Mouse (Mus musculus): ENCODE measurements around the gene Ankrd17.

The Ankrd17 gene

DNA sequence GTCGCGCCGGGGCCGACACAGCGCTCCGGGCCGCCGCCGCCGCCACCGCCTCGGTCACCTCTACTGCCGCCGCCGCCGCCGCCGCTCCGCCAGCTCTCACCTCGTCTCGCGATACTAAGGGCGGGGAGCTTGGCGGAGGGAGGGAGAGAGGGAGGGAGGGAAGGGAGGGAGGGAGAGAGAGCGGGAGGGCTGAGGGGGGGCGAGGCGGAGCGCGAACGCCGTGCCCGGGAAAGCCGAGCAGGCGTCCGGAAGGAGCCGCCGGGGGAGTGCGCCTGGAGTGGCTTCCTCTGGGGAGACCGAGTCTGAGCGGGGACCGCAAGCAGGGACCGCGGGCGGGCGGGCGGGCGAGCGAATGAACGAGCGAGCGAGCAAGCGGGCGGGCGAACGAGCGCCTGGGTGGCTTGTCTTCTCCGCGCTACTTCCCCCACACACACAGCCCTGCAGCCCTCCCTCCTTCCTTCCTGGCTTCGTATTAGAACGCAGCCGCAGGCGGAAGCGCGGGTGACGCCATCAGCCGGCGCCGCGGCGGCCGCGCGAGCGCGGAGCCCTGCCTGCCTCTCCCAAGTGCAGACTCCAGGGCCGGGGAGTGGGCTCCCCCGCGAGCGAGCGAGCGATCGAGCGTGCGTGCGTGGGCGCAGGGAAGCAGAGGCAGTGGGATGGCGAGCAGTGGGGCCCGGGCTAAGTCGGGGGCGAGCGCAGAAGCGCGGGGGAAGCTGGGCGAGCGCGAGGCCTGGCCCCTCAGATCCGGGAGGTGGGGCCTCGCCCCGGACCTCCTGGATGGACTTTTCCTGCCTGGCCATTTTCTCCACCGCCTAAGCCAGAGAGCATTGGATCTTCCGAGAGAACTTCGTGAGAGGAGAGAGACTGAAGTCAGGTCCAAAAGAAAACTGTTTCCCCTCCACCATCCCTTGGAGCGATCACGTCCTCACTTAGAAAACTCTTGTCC is at the start of gene Ankrd17:
TSS of gene Ankrd17 (minus strand) at position 457 of the 946 bp plus-strand sequence.
- DNase-seq (ENCODE audit: low spot score) = peak; percentile 87

DNA sequence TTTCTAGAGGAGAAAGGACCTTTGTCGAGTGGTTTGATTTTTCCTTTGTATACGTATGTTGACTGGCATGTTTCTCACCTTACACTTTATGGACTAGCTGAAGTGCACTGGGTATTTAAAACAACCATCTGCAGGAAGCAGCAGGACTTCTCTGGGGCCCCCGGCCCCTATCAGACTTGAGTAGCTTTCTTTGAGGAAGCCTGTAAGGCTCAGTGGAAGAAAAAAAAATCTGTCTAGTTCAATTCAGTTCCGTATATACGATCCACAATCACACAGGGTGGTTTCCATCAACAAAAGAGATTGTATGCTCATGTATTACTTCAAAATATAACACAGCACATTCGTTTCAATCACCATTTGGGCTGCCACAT is 48.5 kb upstream of the Ankrd17 start:
- DNase-seq (ENCODE audit: low spot score) = no peak

DNA sequence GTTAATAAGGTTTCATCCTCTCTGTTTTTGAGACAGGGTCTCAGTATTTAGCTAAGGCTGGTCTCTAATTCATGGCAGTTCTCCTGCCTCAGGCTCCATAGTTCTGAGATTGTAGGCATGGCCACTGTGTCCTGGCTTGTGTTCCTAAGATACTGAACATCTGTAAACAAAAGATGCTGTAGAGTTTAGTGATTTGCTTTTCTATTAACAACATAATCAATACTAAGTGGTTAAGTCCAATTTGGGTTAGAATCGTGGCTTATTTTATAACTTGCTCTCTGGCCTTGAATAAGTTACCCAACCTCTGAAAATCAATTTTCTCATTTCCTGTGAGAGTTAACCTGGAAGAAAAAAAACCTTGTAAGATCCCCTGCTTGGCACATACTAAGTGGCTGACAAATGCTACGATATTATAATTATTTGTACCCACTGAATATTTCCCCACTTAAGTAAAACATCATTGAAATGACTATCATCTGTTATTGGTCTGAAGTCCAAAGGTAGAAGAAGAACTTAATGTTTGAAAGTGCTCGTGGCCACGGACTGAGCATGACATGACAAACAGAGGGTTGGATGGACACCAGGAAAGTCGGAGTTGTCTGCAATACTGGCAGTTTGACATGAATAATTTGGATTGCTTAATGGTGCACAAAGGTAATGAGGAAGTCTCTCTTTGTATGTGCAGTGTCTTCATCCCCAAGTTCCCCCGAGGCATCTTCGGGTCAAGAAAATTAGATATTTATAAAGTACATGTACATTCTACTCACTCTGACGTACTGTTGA is 48.0 kb upstream of the Ankrd17 start:
- DNase-seq (ENCODE audit: low spot score) = no peak

DNA sequence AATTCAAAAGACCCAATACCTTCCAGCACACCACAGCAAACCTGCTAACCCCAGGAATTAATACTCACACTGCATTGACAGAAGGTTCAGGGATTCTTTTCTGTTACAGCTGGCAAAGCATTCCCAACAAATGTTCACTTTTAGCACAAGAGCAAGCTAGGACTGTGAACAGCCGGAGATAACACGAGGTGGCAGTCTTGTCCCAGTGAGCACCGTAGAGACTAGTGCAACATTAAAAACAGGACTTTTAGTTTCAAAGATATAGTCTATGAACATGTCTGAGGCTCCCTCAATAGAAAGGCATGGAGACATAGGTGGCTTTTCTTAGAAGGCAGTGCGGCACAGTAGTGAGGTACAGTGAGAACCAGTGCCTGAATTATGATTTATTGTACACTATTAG is 38.8 kb upstream of the Ankrd17 start:
- DNase-seq (ENCODE audit: low spot score) = peak; percentile 21

DNA sequence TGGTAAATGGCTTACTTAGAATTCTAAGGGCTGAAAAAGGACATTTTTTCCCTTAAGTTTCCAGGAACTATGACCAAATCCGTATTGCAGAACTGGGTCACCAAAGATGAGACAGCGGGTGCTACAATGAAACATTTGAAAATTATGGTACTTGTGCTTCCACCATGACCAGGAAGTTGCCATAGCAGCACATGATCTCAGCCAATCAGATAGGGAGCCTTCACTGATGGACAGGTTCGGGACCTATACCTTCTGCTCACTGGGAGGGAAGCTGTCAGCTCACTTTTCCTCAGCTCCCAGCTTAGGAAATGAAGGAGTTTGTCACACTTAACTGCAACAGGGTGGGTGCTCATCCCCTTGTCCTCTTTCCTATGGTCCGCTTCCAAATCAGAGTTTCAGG is 30.4 kb upstream of the Ankrd17 start:
- DNase-seq (ENCODE audit: low spot score) = no peak

DNA sequence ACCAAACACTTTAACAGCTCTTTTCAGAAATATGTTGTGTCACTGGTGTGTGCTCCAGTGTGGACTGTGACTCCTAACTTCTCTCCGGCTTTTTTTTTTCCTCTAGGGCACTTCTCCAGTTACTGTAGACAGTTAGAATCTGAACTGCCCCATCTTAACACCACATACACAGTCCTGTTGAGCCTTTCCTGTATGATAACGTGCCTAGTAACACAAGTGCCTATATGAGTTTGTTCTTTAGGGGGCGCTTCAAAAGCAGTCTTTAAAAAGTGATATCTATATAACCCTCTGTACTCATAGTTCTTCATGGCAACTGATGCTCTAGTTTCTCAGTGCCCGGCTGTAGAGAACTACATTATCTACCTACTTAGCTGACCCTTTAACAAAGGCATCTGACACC is 27.9 kb upstream of the Ankrd17 start:
- DNase-seq (ENCODE audit: low spot score) = no peak

DNA sequence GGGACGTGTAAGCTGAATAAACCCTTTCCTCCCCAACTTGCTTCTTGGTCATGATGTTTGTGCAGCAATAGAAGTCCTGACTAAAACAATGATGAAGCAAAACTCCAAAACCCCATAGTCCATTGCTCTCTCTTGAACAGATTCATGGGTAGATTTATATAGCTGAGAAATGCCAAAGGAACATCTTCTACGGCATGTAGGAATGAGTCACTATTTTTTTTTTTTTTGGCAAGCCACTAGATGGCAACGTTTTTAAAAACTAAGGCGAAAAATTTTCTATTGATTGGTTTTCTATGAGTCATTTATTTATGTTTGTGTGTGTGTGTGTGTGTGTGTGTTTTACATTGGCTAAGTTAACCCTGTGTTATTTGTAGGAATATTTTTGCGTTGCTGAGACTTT is 27.4 kb upstream of the Ankrd17 start:
- DNase-seq (ENCODE audit: low spot score) = no peak

DNA sequence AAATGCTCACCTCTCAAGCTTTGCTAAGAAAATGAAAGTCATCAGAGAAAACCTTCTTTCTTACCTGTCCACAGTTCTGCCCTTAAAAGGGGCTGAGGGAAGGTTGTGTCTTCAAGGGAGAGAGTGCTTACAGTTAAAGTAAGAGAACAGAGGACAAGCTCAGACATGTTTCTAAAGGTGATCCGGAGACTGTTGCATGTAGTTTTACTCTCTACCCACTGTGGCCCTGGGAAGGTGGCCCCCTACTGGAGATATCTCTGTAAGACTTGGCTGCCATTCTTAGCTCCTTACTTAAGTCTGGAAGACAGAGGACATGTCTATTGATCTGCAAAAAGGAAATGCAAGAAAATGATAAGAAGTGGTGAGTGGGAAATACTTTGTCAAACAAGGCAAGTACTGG is 16.7 kb upstream of the Ankrd17 start:
- no peak for DNase-seq (ENCODE audit: low spot score)

DNA sequence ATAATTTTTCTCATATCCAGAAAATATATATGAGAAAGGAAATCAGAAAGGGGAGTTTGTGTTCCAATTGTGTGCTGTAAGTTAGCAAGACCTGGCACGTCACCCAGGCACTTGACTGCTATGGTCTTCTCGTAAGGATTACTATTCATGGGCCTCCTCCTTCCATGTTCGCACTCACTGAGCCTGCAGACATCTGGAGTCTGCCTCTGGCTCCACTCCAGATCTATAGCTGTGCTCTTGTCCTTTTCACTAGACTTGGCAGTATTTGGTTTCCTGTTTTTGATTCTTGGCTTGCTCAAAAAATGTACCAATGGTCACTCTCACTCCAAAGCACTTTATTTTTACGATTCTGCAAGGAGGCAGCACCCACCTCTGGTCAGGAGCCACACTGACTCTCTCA is 15.1 kb upstream of the Ankrd17 start:
- DNase-seq (ENCODE audit: low spot score) = no peak

DNA sequence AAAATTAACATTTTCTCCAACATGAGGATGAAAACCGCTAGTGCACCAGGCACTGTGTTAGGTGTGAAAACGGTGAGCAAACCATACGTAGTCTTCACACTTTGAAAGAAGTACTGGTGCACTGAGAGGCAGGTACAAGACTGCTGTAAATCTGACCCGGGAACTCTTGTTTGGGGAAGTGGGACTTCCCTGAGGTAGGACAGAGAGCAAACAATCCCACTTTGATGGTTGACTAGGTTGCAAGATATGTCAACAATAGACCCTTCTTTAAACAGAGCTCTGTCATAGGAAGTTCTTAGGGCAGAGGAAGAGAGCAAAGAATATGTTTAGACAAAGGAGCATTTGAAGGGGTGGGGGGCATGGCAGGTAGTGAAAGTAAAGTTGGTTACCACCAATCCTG is 7.3 kb upstream of the Ankrd17 start:
- DNase-seq (ENCODE audit: low spot score) = no peak

DNA sequence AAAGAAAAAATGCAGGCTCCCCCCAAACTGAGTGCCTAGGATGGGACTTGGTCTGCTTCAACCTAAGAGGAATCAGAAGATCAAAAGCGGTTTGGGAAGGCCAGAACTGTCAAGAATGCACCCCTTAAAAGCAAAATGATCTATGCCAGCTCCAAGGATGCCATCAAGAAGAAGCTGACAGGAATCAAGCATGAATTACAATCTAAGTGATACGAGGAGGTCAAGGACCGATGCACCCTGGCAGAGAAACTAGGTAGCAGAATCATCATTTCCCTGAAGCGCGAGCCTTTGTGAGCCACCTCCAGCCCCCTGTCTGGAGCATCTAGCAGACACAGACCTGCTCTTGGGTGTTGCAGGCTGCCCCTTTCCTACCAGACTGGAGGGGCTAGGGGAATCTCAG is 4.0 kb upstream of the Ankrd17 start:
- DNase-seq (ENCODE audit: low spot score) = no peak

DNA sequence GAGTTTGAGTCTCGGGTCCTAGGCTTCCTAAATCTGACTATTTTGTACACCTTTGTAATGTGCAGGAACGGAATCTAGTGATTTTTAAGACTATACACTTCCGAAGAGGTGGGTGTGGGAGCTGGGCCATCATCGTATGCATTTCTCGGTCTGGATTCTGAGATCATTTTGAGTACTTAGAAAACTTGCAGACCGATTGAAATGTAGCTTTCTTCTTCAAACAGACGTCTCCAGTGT is 608 bp upstream of the Ankrd17 start, which contains the start of gene Gm9958:
TSS of gene Gm9958 (plus strand) at position 138 of the 237 bp plus-strand sequence.
- no peak for DNase-seq (ENCODE audit: low spot score)

DNA sequence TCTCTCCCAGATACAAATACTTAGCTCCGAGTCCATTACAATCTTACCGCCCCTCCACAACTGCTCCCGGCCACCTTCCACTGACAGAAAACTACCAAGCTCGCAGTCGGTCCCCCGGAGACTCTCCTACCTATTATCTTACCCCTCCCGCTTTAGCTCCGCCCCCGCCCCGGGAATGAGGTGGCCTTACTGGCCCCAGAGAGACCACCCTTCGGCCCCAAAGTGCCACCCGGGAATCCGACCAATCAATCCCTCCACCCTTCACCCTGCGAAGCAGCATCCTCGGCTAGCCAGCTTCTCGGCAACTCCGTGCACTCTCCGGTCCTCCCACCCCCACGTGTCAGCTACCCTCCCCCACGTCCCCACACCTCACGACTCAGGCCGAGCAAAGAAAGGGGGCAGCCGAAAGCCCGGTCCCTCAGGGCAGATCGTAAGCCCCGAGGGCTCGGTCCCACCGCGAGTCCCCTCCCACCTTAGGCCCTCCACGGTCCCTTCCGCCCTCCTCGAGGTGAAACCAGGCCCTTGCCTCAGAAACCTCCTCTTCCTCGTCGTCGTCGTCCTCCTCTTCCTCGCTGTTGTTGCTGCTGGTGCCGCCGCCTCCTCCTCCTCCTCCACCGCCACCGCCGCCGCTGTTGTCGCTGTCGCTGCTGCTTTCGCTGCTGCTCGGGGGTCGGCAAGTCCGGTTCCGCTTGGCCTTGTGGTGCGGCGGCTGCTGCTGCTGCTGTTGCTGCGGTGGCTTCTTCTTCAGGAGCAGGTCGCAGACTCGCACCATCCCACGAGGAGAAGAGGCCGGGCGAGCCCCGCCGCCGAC is 1.0 kb downstream of the Ankrd17 start:
- DNase-seq (ENCODE audit: low spot score) = peak; percentile 25

DNA sequence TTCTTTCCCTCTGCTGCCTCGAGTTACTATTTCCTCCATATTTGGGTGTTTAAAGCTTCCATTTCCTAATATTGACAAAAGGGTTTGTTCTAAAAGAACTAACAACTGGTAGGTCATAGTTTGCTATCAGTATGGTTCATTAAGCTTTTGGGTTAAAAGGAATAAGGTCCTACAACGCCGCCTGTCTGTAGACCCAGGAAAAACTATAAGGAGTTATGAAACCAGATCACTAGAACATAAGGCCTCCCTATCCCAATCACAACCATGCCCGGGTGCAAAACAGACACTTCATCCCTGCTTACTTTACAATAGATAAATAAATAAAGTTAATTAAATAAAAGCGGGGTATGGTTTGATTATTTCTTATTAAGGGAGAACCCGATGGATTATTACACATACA is 1.9 kb downstream of the Ankrd17 start:
- peak; percentile 46 for DNase-seq (ENCODE audit: low spot score)

DNA sequence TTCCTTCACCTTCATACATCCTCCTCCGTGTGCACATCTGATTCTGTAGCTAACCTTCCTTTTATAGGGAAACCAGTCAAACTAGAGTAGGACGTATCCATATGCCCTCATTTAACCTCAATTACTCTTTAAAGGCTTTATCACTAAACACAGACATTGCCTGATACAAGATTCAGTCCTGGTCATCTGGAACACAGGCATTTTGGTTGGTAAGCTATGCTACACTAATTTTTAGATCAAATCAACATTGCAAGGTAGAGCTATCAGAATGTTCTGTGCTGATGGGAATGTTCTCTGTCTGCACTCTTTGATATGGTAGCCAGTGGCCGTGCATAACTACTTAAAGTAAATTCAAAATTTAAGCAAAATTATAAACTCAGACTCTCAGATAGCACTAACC is 10.6 kb downstream of the Ankrd17 start:
- no peak for DNase-seq (ENCODE audit: low spot score)

DNA sequence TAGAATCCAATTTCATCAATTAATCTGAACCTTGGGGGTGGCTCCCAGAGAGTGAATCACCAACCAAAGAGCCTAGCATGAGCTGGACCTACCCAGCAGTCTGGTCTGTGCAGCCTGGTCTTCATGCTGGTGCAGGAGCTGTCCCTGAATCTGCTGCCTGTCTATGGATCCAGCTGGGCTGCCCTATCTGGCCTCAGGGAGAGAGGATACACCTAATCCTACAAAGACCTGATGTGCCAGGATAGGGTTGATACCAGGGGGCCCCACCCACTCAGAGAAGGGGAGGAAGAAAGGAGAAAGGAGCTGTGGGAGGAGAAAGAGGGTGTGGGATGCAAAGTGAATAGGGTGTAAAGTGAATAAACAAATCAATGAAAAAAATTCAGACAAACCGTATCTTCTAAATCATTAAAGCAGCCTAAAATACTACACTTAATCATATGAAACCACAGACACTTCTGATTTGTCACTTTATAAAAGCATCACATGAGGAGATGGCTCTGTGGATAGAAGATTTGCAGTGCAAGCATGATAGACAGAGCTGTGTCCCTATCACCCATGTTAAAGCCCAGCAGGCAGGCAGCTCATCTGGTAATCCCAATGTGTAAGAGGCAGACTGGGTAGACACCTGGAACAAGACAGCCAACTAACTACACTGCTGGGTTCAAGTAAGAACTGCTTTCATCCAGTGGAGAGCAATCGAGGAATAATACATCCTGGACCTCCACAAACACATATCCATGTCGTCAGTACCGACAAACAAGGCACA is 12.6 kb downstream of the Ankrd17 start:
- DNase-seq (ENCODE audit: low spot score) = no peak

DNA sequence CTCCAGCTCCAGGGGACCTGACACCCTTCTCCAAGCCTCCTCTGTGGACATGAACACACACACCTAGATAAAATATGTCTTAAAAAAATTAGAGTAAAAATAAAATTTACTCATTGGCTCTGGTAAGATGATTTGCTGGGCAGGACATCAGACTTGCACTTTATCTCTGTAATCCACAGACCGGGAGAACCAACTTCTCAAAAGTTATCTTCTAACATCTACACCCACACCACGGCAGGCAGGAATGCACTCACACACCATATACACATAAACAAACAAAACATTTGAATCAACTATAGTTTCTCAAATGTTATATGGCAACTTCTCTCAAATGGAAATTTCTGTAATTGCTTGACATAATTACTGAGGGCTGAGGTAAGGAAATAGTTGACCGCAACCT is 19.5 kb downstream of the Ankrd17 start:
- DNase-seq (ENCODE audit: low spot score) = no peak

DNA sequence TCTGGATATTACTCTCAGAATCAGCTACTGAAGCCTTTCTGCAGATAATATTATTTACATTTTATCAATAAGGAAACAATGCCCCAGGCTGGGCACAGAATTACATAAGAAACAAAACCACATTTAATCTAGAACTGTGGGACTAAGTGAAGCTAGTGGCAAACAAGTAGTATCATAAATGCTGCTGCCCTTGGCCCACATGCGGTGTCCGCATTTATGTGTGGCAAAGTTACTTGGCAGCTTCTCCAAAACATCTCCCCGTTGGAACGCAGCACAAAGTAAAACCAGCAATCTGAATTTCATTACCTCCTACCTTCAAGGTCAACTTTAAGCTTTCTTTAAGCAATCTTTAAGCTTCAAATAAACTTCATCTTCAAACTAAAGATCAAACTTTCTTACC is 25.5 kb downstream of the Ankrd17 start:
- DNase-seq (ENCODE audit: low spot score) = no peak

DNA sequence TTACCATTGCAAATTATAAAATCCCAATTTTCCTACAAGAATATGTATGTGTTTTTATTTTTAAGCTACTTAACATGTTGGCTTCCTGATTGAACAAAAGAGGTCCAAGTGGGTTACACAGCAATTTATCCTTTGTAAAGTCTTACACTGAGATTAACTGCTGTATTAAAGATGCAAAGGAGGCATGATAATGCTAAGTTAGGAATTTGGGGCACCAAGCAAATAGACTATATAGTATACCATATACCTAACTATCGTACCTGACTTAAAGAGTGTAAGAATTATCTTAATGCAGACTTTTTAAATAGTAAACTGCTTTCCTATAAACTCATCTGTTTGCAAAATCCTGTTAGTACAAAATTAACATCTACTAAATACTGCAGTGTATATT is 26.4 kb downstream of the Ankrd17 start:
- no peak for DNase-seq (ENCODE audit: low spot score)

DNA sequence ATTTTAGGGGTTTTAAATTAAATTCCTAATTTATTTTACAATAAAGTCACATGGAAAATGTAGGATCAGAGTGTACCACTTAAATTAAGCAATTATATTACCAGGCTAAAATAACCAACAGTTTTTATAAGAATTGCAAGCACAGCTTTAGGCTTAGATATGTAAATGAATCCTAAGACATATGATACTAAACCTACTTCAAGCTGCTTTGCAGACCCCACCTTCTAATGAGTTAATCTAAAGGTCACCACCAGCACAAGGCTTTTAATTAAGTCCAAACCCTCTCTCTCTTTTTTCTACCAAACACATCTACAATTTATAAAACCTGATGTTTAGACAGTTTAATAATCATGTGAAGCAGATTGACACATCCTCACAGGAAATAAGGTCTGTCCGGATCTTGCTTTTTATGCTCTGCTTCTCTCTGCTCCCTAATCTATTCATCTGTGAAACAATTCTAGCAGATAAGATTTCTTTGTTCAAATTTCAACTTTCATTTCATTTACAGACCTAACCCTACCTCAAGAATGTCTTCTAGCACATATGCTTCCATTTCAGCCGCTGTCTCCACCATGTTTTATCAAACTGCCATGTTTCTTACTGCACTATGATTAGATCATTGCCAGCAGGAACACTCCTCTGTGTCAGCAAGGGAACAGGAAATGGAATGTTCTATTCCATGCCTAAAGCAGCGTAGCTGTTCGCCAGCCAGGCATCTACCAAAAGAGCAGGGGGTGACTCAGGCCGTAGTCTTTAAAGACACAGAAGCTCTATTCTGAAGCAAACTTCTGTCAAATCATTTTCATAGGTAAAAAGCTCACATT is 27.0 kb downstream of the Ankrd17 start:
- peak; percentile 11 for DNase-seq (ENCODE audit: low spot score)
